Mouse (Mus musculus) MEL (cell line): ENCODE data around the gene Nek10.

Experiments
- CHD2 ChIP-seq: IDR thresholded peaks from 2 replicates; pipeline ENCODE4 v1.6.1; 2011; ENCODE audit warnings: low read length, improper control_type of control experiment
- CTCF ChIP-seq, 3 experiments: IDR thresholded peaks in 2 of 3; conservative IDR thresholded peaks in 1 of 3; 2 replicates each; pipeline ENCODE4 v1.5.1; 2011 to 2012; ENCODE audit warnings: low read length in 3 of 3, low read depth in 2 of 3, mild to moderate bottlenecking in 2 of 3, improper control_type of control experiment in 1 of 3, inconsistent platforms in 1 of 3, mixed read lengths in 1 of 3, moderate library complexity in 1 of 3; ENCODE audit not compliant: control insufficient read depth in 1 of 3, insufficient read depth in 1 of 3, poor library complexity in 1 of 3, severe bottlenecking in 1 of 3
- KAT2A ChIP-seq: conservative IDR thresholded peaks from 2 replicates; pipeline ENCODE4 v1.6.1; 2012; ENCODE audit warnings: low read depth, low read length, improper control_type of control experiment, inconsistent platforms
- MAFK ChIP-seq: IDR thresholded peaks from 2 replicates; pipeline ENCODE4 v1.6.1; 2011; ENCODE audit warnings: low read depth, mild to moderate bottlenecking, low read length, improper control_type of control experiment, borderline replicate concordance
- MAX ChIP-seq: IDR thresholded peaks from 2 replicates; pipeline ENCODE4 v1.6.1; 2011; ENCODE audit warnings: low read length, improper control_type of control experiment
- MXI1 ChIP-seq: IDR thresholded peaks from 2 replicates; pipeline ENCODE4 v1.6.1; 2011; ENCODE audit warnings: mild to moderate bottlenecking, low read depth, low read length, improper control_type of control experiment
- MYC ChIP-seq: IDR thresholded peaks from 2 replicates; pipeline ENCODE4 v1.6.1; 2011; ENCODE audit warnings: low read depth, mild to moderate bottlenecking, low read length, improper control_type of control experiment, moderate library complexity
- POLR2A ChIP-seq, 2 experiments: IDR thresholded peaks; 2 replicates each; pipeline ENCODE4 v1.6.1; 2011 to 2012; ENCODE audit warnings: low read length in 2 of 2, mild to moderate bottlenecking in 2 of 2, control low read depth in 1 of 2, improper control_type of control experiment in 1 of 2, low read depth in 1 of 2, moderate library complexity in 1 of 2; ENCODE audit not compliant: control insufficient read depth in 1 of 2, insufficient read depth in 1 of 2, poor library complexity in 1 of 2
- POLR2AphosphoS5 ChIP-seq: IDR thresholded peaks from 2 replicates; pipeline ENCODE4 v1.6.1; 2012; ENCODE audit warnings: low read depth, borderline replicate concordance, mild to moderate bottlenecking, inconsistent platforms, low read length, moderate library complexity, mixed read lengths
- RCOR1 ChIP-seq: IDR thresholded peaks from 2 replicates; pipeline ENCODE4 v1.6.1; 2012; ENCODE audit warnings: low read depth, mild to moderate bottlenecking, inconsistent platforms, low read length, improper control_type of control experiment

GRCm38 (mm10) chr14:14925615-14926014 lies 122.4 kb downstream of the Nek10 start:
- TF ChIP-seq KAT2A (no peak), MXI1 (no peak), CTCF (IDR thresholded peaks at IDR 0.05 in 2 of 3, conservative IDR thresholded peaks at IDR 0.05 in 1 of 3; ENCODE audit: control insufficient read depth in 1 of 3, insufficient read depth in 1 of 3, low read depth in 2 of 3, low read length in 3 of 3, poor library complexity in 1 of 3, severe bottlenecking in 1 of 3) (no peak), MAX (no peak), POLR2AphosphoS5 (no peak), MAFK (no peak), CHD2 (no peak), POLR2A (IDR thresholded peaks at IDR 0.05; ENCODE audit: control insufficient read depth in 1 of 2, insufficient read depth in 1 of 2, low read depth in 1 of 2, low read length in 2 of 2, poor library complexity in 1 of 2) (no peak), MYC (no peak), RCOR1 (no peak)
